Mouse (Mus musculus): ENCODE results near the gene Ssmem1. TPM values are rescaled to one million over a fixed set of nuclear protein-coding genes. Genes with fewer than 3 reads are reported as not detected.

Ssmem1 gene
- polyA plus RNA-seq, 1 experiment: not detected

GRCm38 (mm10) chr6:30477784-30478183, 31.9 kb upstream of the Ssmem1 start:
- no peak overlapping the region for H3K4me3 ChIP-seq (ENCODE audit: low read depth, low read length)
- no peak overlapping the region for H3K27ac ChIP-seq (ENCODE audit: insufficient read depth, low read length)
- no peaks in the 10 kb centered on the region for H3K9me3 ChIP-seq (replicated peaks; ENCODE audit: control insufficient read depth, insufficient read depth, low read length, poor library complexity, severe bottlenecking)
- no peak for TF ChIP-seq EP300 (IDR thresholded peaks at IDR 0.05; ENCODE audit: insufficient read depth, low read depth, low read length)
- no peak for TF ChIP-seq CTCF (IDR thresholded peaks at IDR 0.05; ENCODE audit: low read depth, low read length)
- TF ChIP-seq POLR2A (IDR thresholded peaks at IDR 0.05; ENCODE audit: insufficient read depth, low read length): no peak
- H3K4me1 ChIP-seq (ENCODE audit: control insufficient read depth, insufficient read depth, low read length): no peaks in the 10 kb centered on the region
- no peaks in the 10 kb centered on the region for H3K27me3 ChIP-seq (ENCODE audit: control insufficient read depth, insufficient read depth, low read length, poor library complexity, severe bottlenecking)
- H3K9ac ChIP-seq (ENCODE audit: low read depth, poor library complexity, severe bottlenecking): no peak overlapping the region
- peaks cover 25% of the 10 kb centered on the region for H3K36me3 ChIP-seq (ENCODE audit: control insufficient read depth, insufficient read depth, low read length, poor library complexity, severe bottlenecking)

GRCm38 (mm10) chr6:30479418-30479817, 30.2 kb upstream of the Ssmem1 start:
- H3K9ac ChIP-seq (ENCODE audit: low read depth, poor library complexity, severe bottlenecking): no peak overlapping the region
- TF ChIP-seq POLR2A (IDR thresholded peaks at IDR 0.05; ENCODE audit: insufficient read depth, low read length) (no peak), CTCF (IDR thresholded peaks at IDR 0.05; ENCODE audit: low read depth, low read length) (no peak), EP300 (IDR thresholded peaks at IDR 0.05; ENCODE audit: insufficient read depth, low read depth, low read length) (no peak)
- H3K9me3 ChIP-seq (replicated peaks; ENCODE audit: control insufficient read depth, insufficient read depth, low read length, poor library complexity, severe bottlenecking): no peaks in the 10 kb centered on the region
- H3K4me1 ChIP-seq (ENCODE audit: control insufficient read depth, insufficient read depth, low read length): no peaks in the 10 kb centered on the region
- H3K27me3 ChIP-seq (ENCODE audit: control insufficient read depth, insufficient read depth, low read length, poor library complexity, severe bottlenecking): no peaks in the 10 kb centered on the region
- peaks cover 39% of the 10 kb centered on the region for H3K36me3 ChIP-seq (ENCODE audit: control insufficient read depth, insufficient read depth, low read length, poor library complexity, severe bottlenecking)
- no peak overlapping the region for H3K4me3 ChIP-seq (ENCODE audit: low read depth, low read length)
- no peak overlapping the region for H3K27ac ChIP-seq (ENCODE audit: insufficient read depth, low read length)

GRCm38 (mm10) chr6:30482908-30483307, 26.7 kb upstream of the Ssmem1 start:
- Histone ChIP-seq H3K4me1 (ENCODE audit: control insufficient read depth, insufficient read depth, low read length) (no peaks in the 10 kb centered on the region), H3K36me3 (ENCODE audit: control insufficient read depth, insufficient read depth, low read length, poor library complexity, severe bottlenecking) (peaks cover 69% of the 10 kb centered on the region), H3K9ac (ENCODE audit: low read depth, poor library complexity, severe bottlenecking) (no peak overlapping the region), H3K27ac (ENCODE audit: insufficient read depth, low read length) (no peak overlapping the region), H3K27me3 (ENCODE audit: control insufficient read depth, insufficient read depth, low read length, poor library complexity, severe bottlenecking) (no peaks in the 10 kb centered on the region), H3K4me3 (ENCODE audit: low read depth, low read length) (no peak overlapping the region), H3K9me3 (replicated peaks; ENCODE audit: control insufficient read depth, insufficient read depth, low read length, poor library complexity, severe bottlenecking) (no peaks in the 10 kb centered on the region)
- TF ChIP-seq EP300 (IDR thresholded peaks at IDR 0.05; ENCODE audit: insufficient read depth, low read depth, low read length) (no peak), CTCF (IDR thresholded peaks at IDR 0.05; ENCODE audit: low read depth, low read length) (no peak), POLR2A (IDR thresholded peaks at IDR 0.05; ENCODE audit: insufficient read depth, low read length) (no peak)

- Histone ChIP-seq H3K27me3 (ENCODE audit: control insufficient read depth, insufficient read depth, low read length, poor library complexity, severe bottlenecking) (no peaks in the 10 kb centered on the region), H3K4me3 (ENCODE audit: low read depth, low read length) (no peak overlapping the region), H3K9me3 (replicated peaks; ENCODE audit: control insufficient read depth, insufficient read depth, low read length, poor library complexity, severe bottlenecking) (no peaks in the 10 kb centered on the region), H3K36me3 (ENCODE audit: control insufficient read depth, insufficient read depth, low read length, poor library complexity, severe bottlenecking) (peaks cover 84% of the 10 kb centered on the region), H3K4me1 (ENCODE audit: control insufficient read depth, insufficient read depth, low read length) (no peaks in the 10 kb centered on the region), H3K9ac (ENCODE audit: low read depth, poor library complexity, severe bottlenecking) (no peak overlapping the region), H3K27ac (ENCODE audit: insufficient read depth, low read length) (no peak overlapping the region)
- no peak for TF ChIP-seq EP300 (IDR thresholded peaks at IDR 0.05; ENCODE audit: insufficient read depth, low read depth, low read length)
- no peak for TF ChIP-seq CTCF (IDR thresholded peaks at IDR 0.05; ENCODE audit: low read depth, low read length)
- TF ChIP-seq POLR2A (IDR thresholded peaks at IDR 0.05; ENCODE audit: insufficient read depth, low read length): no peak
Measured at GRCm38 (mm10) chr6:30486504-30486903, 23.1 kb upstream of the Ssmem1 start.

GRCm38 (mm10) chr6:30499049-30499448, 10.6 kb upstream of the Ssmem1 start:
- TF ChIP-seq POLR2A (IDR thresholded peaks at IDR 0.05; ENCODE audit: insufficient read depth, low read length): no peak
- Histone ChIP-seq H3K27me3 (ENCODE audit: control insufficient read depth, insufficient read depth, low read length, poor library complexity, severe bottlenecking) (no peaks in the 10 kb centered on the region), H3K9me3 (replicated peaks; ENCODE audit: control insufficient read depth, insufficient read depth, low read length, poor library complexity, severe bottlenecking) (no peaks in the 10 kb centered on the region), H3K4me1 (ENCODE audit: control insufficient read depth, insufficient read depth, low read length) (no peaks in the 10 kb centered on the region), H3K9ac (ENCODE audit: low read depth, poor library complexity, severe bottlenecking) (no peak overlapping the region), H3K36me3 (ENCODE audit: control insufficient read depth, insufficient read depth, low read length, poor library complexity, severe bottlenecking) (peaks cover 72% of the 10 kb centered on the region), H3K4me3 (ENCODE audit: low read depth, low read length) (no peak overlapping the region), H3K27ac (ENCODE audit: insufficient read depth, low read length) (no peak overlapping the region)

GRCm38 (mm10) chr6:30508824-30509223, 825 bp upstream of the Ssmem1 start:
- Histone ChIP-seq H3K27ac (ENCODE audit: insufficient read depth, low read length) (peak overlapping the region; percentile 88), H3K4me3 (ENCODE audit: low read depth, low read length) (peak overlapping the region; percentile 93), H3K36me3 (ENCODE audit: control insufficient read depth, insufficient read depth, low read length, poor library complexity, severe bottlenecking) (peaks cover 38% of the 10 kb centered on the region), H3K9me3 (replicated peaks; ENCODE audit: control insufficient read depth, insufficient read depth, low read length, poor library complexity, severe bottlenecking) (no peaks in the 10 kb centered on the region), H3K27me3 (ENCODE audit: control insufficient read depth, insufficient read depth, low read length, poor library complexity, severe bottlenecking) (no peaks in the 10 kb centered on the region), H3K4me1 (ENCODE audit: control insufficient read depth, insufficient read depth, low read length) (no peaks in the 10 kb centered on the region), H3K9ac (ENCODE audit: low read depth, poor library complexity, severe bottlenecking) (peak overlapping the region; percentile 86)
- no peak for TF ChIP-seq POLR2A (IDR thresholded peaks at IDR 0.05; ENCODE audit: insufficient read depth, low read length)
- no peak for TF ChIP-seq CTCF (IDR thresholded peaks at IDR 0.05; ENCODE audit: low read depth, low read length)
- TF ChIP-seq EP300 (IDR thresholded peaks at IDR 0.05; ENCODE audit: insufficient read depth, low read depth, low read length): no peak

All from ES-Bruce4 (cell line).